Mouse (Mus musculus) embryonic facial prominence, embryonic 13.5 days (tissue): ENCODE data around the gene Rbm4b. TPM values are rescaled to one million over a fixed set of nuclear protein-coding genes. Genes with fewer than 3 reads are reported as not detected.
"Not testable (repeated sequence)": the region's sequence is repeated elsewhere in the genome, so short reads cannot be mapped to it uniquely, and the experiment has no call there.

Experiments used
- ATAC-seq: fragments of 200-750 bp; cut with Nextera tagmentation; 2 replicates; pipeline ENCODE4 v1.8.0; 2017; ENCODE audit warnings: low read depth; ENCODE audit not compliant: insufficient number of reproducible peaks, insufficient read depth, low FRiP score, low TSS enrichment
- H3K27ac ChIP-seq: fragments of 300-500 bp; sonication (generic); 2 replicates; pipeline ENCODE4 v1.5.1; 2015; ENCODE audit warnings: moderate library complexity, mild to moderate bottlenecking, inconsistent platforms
- H3K27me3 ChIP-seq: fragments of 300-500 bp; sonication (generic); 2 replicates; pipeline ENCODE4 v1.6.1; 2015; ENCODE audit warnings: mild to moderate bottlenecking, inconsistent platforms
- H3K36me3 ChIP-seq: fragments of 300-500 bp; sonication (generic); 2 replicates; pipeline ENCODE4 v1.6.1; 2015; ENCODE audit warnings: mild to moderate bottlenecking, inconsistent platforms
- H3K4me1 ChIP-seq: fragments of 300-500 bp; sonication (generic); 2 replicates; pipeline ENCODE4 v1.6.1; 2015; ENCODE audit warnings: inconsistent platforms
- H3K4me2 ChIP-seq: fragments of 300-500 bp; sonication (generic); 2 replicates; pipeline ENCODE4 v1.6.1; 2015; ENCODE audit warnings: moderate library complexity, mild to moderate bottlenecking, inconsistent platforms
- H3K4me3 ChIP-seq: fragments of 300-500 bp; sonication (generic); 2 replicates; pipeline ENCODE4 v1.5.1; 2015; ENCODE audit warnings: mild to moderate bottlenecking, inconsistent platforms
- H3K9ac ChIP-seq: fragments of 300-500 bp; sonication (generic); 2 replicates; pipeline ENCODE4 v1.6.1; 2015; ENCODE audit warnings: mild to moderate bottlenecking, inconsistent platforms
- H3K9me3 ChIP-seq: fragments of 300-500 bp; sonication (generic); 2 replicates; pipeline ENCODE4 v1.6.1; 2016; ENCODE audit warnings: inconsistent platforms
- WGBS: fragments of 180-500 bp; shearing (Covaris S2); methylation state at CpG from one replicate; pipeline ENCODE4 v1.1.7; 2015; ENCODE audit warnings: mixed read lengths; 5-methylcytosine and 5-hydroxymethylcytosine counted together
- polyA plus RNA-seq: library from polyadenylated mRNA; unstranded; fragments of >200 nt; fragmentation: Nextera tagmentation; extraction: Ambion mirVana; gene quantifications from 2 replicates; pipeline ENCODE4 v1.2.1, GENCODE M21; 2015

Gene Rbm4b
- polyA plus RNA-seq, 1 experiment from 2014 or later = 107 TPM

DNA sequence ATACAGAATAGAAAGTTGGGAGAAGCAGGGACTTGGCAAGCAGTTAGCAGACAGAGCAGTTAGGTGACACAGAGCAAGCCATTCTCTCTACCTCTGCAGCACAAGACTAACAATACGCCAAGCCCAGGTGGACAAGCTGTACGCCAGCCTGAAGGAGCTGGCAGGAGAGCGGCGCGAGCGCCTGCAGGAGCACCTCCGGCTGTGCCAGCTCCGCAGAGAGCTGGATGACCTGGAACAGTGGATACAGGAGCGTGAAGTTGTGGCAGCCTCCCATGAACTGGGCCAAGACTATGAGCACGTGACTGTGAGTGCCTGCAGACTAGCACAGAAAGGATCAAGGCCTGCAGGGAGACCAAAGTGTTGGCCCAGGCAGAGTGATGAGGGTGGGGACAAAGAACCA, 10.6 kb upstream of the Rbm4b start:
- Histone ChIP-seq H3K9ac (0 out of 2 replicates have a peak overlapping the region, but pooled peaks have one; percentile 40), H3K27ac (no peak overlapping the region), H3K4me2 (no peak overlapping the region), H3K4me3 (no peak overlapping the region), H3K36me3 (peaks cover 23% of the 10 kb centered on the region), H3K4me1 (0 out of 2 replicates have a peak, but pooled peaks cover 4% of the 10 kb centered on the region), H3K27me3 (no peaks in the 10 kb centered on the region), H3K9me3 (no peaks in the 10 kb centered on the region)
- WGBS = 93% methylated on average over 10 of the region's 10 CpGs
- no peak for ATAC-seq

GRCm38 (mm10) chr19:4746611-4747010, 9.7 kb upstream of the Rbm4b start:
- H3K9me3 ChIP-seq = no peaks in the 10 kb centered on the region
- H3K36me3 ChIP-seq = peaks cover 17% of the 10 kb centered on the region

GRCm38 (mm10) chr19:4747631-4748312, 8.5 kb upstream of the Rbm4b start:
- Histone ChIP-seq H3K27ac (no peak overlapping the region), H3K4me3 (no peak overlapping the region), H3K9me3 (no peaks in the 10 kb centered on the region), H3K9ac (no peak overlapping the region), H3K27me3 (no peaks in the 10 kb centered on the region), H3K4me1 (0 out of 2 replicates have a peak, but pooled peaks cover 4% of the 10 kb centered on the region), H3K36me3 (peaks cover 17% of the 10 kb centered on the region), H3K4me2 (no peak overlapping the region)
- 91% methylated on average over 9 of the region's 9 CpGs for WGBS
- no peak for ATAC-seq

More at GRCm38 (mm10) chr19:4746611-4747010, 9.7 kb upstream of the Rbm4b start:
- Histone ChIP-seq H3K4me2 (no peak overlapping the region), H3K27me3 (no peaks in the 10 kb centered on the region), H3K4me1 (0 out of 2 replicates have a peak, but pooled peaks cover 4% of the 10 kb centered on the region), H3K4me3 (no peak overlapping the region), H3K27ac (no peak overlapping the region), H3K9ac (no peak overlapping the region)
- WGBS = 85% methylated on average over 14 of the region's 14 CpGs
- no peak for ATAC-seq

- no peak for ATAC-seq
- H3K4me2 ChIP-seq = no peak overlapping the region
- no peak overlapping the region for H3K27ac ChIP-seq
- peaks cover 17% of the 10 kb centered on the region for H3K36me3 ChIP-seq
- H3K4me3 ChIP-seq = no peak overlapping the region
- no peaks in the 10 kb centered on the region for H3K9me3 ChIP-seq
- 0 out of 2 replicates have a peak, but pooled peaks cover 4% of the 10 kb centered on the region for H3K4me1 ChIP-seq
- H3K9ac ChIP-seq = no peak overlapping the region
- WGBS = 86% methylated on average over 10 of the region's 10 CpGs
- H3K27me3 ChIP-seq = no peaks in the 10 kb centered on the region
Observed at GRCm38 (mm10) chr19:4748493-4748892, 7.8 kb upstream of the Rbm4b start.

DNA sequence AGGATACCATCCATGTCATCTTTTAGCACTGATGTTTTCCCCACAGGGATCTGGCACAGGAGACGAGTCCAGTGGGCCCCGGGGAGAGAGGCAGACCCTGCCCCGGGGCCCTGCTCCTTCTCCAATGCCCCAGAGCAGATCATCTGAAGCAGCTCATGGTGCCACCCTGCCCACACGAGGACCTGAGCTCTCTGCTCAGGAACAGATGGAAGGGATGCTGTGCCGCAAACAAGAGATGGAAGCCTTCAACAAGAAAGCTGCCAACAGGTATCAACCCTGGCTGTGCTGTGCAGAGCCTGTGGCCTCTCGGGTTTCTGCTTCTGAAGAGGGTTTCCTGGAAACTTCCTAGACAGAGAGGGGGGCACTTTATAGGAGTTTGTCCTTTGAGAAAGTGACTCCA, 6.3 kb upstream of the Rbm4b start:
- H3K4me2 ChIP-seq = no peak overlapping the region
- no peak overlapping the region for H3K27ac ChIP-seq
- H3K9me3 ChIP-seq = no peaks in the 10 kb centered on the region
- peaks cover 14% of the 10 kb centered on the region for H3K36me3 ChIP-seq
- no peaks in the 10 kb centered on the region for H3K27me3 ChIP-seq
- H3K4me1 ChIP-seq = 0 out of 2 replicates have a peak, but pooled peaks cover 3% of the 10 kb centered on the region
- ATAC-seq = no peak
- no peak overlapping the region for H3K4me3 ChIP-seq
- H3K9ac ChIP-seq = no peak overlapping the region
- 76% methylated on average over 6 of the region's 6 CpGs for WGBS

DNA sequence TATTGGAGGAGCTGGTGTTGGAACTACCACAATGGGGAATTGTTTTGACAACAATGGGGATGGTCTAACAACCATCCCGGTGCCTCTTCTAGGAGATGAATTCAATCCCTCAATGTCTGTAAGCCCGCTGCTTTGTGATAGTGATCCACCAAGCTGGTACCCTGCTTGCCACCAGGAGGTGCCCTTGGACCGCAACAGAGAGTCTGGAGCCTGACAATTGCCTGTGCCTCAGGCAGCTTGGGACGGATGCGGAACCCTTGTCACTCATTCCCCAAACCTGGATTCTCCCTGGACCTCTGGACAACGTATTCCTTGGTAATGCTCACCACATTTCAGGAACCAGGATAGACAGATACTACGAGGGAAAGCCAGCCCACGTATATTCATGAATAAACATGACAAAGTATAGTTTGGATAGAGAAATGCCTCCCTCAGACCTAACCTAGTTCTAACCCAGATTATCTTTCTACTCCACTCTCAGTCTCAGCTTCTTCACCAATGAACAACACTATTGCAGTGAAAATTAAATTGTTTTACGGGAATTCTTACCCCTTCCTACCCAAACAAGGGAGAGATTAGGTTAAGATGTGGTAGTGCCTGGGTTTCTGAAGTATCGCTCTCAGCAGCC, 618 bp upstream of the Rbm4b start:
- peak overlapping the region; percentile 97 for H3K27ac ChIP-seq
- H3K4me1 ChIP-seq = peaks cover 15% of the 10 kb centered on the region
- WGBS = under 1% methylated on average over 10 of the region's 10 CpGs
- peak overlapping the region; percentile 79 for H3K4me2 ChIP-seq
- peak overlapping the region; percentile 67 for H3K4me3 ChIP-seq
- no peaks in the 10 kb centered on the region for H3K9me3 ChIP-seq
- H3K27me3 ChIP-seq = no peaks in the 10 kb centered on the region
- peaks cover 11% of the 10 kb centered on the region for H3K36me3 ChIP-seq
- H3K9ac ChIP-seq = peak overlapping the region; percentile 85
- peak; percentile 59 for ATAC-seq

DNA sequence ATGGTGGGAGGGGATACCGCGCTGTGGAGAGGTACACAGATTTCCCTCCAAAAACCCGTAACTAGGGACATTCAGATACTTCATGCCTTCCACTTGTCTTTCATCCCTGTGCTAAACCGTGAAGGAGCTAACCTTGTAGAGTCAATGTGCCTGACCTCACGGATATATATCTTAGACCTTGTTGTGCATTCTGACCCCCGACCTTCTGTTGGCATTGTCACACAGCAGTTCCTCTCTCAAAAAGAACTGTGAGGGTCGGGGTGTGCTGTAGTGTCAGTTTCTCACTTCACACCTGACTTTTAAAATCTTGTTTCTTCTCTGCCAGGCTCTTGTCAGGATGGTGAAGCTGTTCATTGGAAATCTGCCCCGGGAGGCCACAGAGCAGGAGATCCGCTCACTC, 624 bp downstream of the Rbm4b start:
- H3K4me1 ChIP-seq = peaks cover 15% of the 10 kb centered on the region
- no peak for ATAC-seq
- WGBS = 6% methylated on average over 9 of the region's 9 CpGs
- no peaks in the 10 kb centered on the region for H3K27me3 ChIP-seq
- H3K9ac ChIP-seq = peak overlapping the region; percentile 85
- peak overlapping the region; percentile 79 for H3K4me2 ChIP-seq
- no peaks in the 10 kb centered on the region for H3K9me3 ChIP-seq
- H3K36me3 ChIP-seq = peaks cover 23% of the 10 kb centered on the region
- H3K4me3 ChIP-seq = peak overlapping the region; percentile 67
- peak overlapping the region; percentile 97 for H3K27ac ChIP-seq

DNA sequence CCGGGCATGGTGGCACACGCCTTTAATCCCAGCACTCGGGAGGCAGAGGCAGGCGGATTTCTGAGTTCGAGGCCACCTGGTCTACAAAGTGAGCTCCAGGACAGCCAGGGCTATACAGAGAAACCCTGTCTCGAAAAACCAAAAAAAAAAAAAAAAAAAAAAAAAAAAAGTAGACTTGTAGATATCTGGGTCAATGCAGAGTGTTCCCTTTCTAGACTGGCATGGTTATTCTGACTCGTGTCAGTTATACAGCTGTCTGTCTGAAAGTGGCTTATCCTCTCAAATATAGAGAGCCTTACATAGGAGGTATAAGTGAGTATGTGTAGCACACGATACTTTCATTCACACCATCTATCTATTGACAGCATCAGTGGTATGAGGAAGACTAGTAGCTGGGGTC, 4.2 kb downstream of the Rbm4b start:
- 86% methylated on average over 8 of the region's 8 CpGs for WGBS
- H3K4me3 ChIP-seq, H3K9me3 ChIP-seq, H3K4me2 ChIP-seq, H3K27me3 ChIP-seq, ATAC-seq, H3K9ac ChIP-seq, H3K27ac ChIP-seq: not testable (repeated sequence)
- Histone ChIP-seq H3K4me1 (peaks cover 15% of the 10 kb centered on the region), H3K36me3 (peaks cover 49% of the 10 kb centered on the region)

GRCm38 (mm10) chr19:4762876-4763275, 6.6 kb downstream of the Rbm4b start:
- WGBS = 74% methylated on average over 1 of the region's 1 CpGs
- Histone ChIP-seq H3K4me3 (no peak overlapping the region), H3K27ac (no peak overlapping the region), H3K4me2 (no peak overlapping the region), H3K27me3 (no peaks in the 10 kb centered on the region), H3K36me3 (peaks cover 63% of the 10 kb centered on the region), H3K4me1 (peaks cover 10% of the 10 kb centered on the region), H3K9ac (no peak overlapping the region), H3K9me3 (no peaks in the 10 kb centered on the region)
- ATAC-seq = no peak

DNA sequence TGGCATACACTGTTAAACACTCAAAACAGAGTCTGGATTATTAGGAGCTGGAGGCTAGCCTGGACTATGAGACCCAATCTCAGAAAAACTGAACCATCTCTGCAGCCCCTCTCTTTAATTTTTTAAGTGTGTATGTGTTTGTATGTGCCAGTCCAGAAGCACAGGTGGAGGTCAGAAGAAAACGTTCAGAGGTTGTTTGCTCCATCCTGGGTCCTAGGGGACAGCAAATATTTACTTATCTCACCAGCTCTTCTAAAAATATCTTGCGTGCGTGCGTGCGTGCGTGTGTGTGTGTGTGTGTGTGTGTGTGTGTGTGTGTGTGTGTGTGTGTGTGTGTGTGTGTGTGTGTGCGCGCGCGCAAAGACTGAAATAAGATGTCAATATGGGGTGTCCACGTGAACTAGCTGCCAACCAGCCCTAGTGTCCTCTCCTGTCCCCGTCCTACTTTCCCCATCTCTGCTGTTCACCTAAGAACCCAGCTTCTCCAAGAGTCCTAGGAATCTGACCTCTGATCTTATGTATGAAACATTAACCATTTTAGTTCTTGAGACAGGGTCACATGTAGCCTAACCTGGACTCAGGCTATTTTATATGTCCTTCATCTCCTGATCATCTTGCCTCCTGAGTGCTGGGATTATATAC, 11.3 kb downstream of the Rbm4b start:
- no peak overlapping the region for H3K4me3 ChIP-seq
- WGBS = 86% methylated on average over 12 of the region's 12 CpGs
- H3K27ac ChIP-seq = no peak overlapping the region
- ATAC-seq = no peak
- H3K4me1 ChIP-seq = no peaks in the 10 kb centered on the region
- peaks cover 80% of the 10 kb centered on the region for H3K36me3 ChIP-seq
- H3K9me3 ChIP-seq = no peaks in the 10 kb centered on the region
- H3K4me2 ChIP-seq = no peak overlapping the region
- H3K9ac ChIP-seq = no peak overlapping the region
- H3K27me3 ChIP-seq = no peaks in the 10 kb centered on the region

DNA sequence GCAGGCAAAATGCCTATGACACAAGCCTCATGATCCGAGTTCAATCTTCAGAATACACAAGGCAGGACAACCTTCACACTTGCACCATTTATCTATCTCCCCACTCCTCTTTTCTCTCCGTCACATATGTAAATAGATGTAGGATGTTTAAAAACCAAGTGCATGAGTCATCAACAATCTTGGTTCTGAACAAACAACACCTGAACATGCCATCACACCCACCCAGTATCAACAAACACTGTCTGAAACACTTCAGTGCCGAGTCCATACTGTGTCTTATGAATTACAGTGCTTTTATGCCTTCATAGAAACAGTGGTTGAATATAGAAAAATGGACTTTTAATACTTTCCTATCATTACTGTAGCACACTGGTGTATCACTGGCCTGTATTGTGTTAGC, 16.5 kb downstream of the Rbm4b start:
- H3K27me3 ChIP-seq = no peaks in the 10 kb centered on the region
- H3K9me3 ChIP-seq = no peaks in the 10 kb centered on the region
- no peak overlapping the region for H3K27ac ChIP-seq
- H3K4me3 ChIP-seq = no peak overlapping the region
- no peak overlapping the region for H3K9ac ChIP-seq
- H3K36me3 ChIP-seq = peaks cover 85% of the 10 kb centered on the region
- H3K4me1 ChIP-seq = no peaks in the 10 kb centered on the region
- WGBS = 89% methylated on average over 3 of the region's 3 CpGs
- ATAC-seq = no peak
- H3K4me2 ChIP-seq = no peak overlapping the region

DNA sequence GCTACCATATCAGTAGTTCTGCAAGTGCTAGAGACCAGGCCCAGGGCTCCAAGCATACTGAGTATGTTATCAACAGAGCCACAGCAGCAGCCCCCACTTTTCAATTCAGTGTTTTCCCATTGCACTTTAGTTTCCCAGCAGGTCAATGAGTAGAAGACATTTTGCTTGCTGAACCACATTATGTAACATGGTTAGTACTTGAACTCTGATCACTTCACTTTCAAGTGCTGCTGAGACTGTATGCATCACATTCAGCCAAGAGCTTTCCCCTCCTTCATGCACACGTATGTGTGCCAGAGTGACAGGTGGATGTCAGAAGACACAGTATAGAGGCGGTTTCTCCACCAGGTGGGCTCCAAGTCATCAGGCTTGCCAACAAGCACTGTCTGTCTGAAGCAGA, 26.6 kb downstream of the Rbm4b start:
- Histone ChIP-seq H3K4me3 (no peak overlapping the region), H3K4me1 (peaks cover 9% of the 10 kb centered on the region), H3K9me3 (no peaks in the 10 kb centered on the region), H3K36me3 (peaks cover 88% of the 10 kb centered on the region), H3K9ac (no peak overlapping the region), H3K27me3 (no peaks in the 10 kb centered on the region), H3K4me2 (no peak overlapping the region), H3K27ac (no peak overlapping the region)
- ATAC-seq = no peak
- 93% methylated on average over 2 of the region's 2 CpGs for WGBS
